Mouse (Mus musculus) gonadal fat pad, adult 2 months (tissue): Measurements from ENCODE around the gene Zzef1. TPM values are rescaled to one million over a fixed set of nuclear protein-coding genes. Genes with fewer than 3 reads are reported as not detected.

Experiments
- DNase-seq: peaks from one replicate; pipeline ENCODE4 v3.0.0-alpha.2; 2012; ENCODE audit warnings: low read depth
- polyA plus RNA-seq: library from polyadenylated mRNA; depleted of rRNA; stranded (reverse); fragments of >200 nt; gene quantifications from 2 replicates; pipeline ENCODE4 v1.2.3, GENCODE M21; 2012; rRNA removed

Zzef1 gene
- polyA plus RNA-seq, 1 experiment, result 19.7 TPM

DNA sequence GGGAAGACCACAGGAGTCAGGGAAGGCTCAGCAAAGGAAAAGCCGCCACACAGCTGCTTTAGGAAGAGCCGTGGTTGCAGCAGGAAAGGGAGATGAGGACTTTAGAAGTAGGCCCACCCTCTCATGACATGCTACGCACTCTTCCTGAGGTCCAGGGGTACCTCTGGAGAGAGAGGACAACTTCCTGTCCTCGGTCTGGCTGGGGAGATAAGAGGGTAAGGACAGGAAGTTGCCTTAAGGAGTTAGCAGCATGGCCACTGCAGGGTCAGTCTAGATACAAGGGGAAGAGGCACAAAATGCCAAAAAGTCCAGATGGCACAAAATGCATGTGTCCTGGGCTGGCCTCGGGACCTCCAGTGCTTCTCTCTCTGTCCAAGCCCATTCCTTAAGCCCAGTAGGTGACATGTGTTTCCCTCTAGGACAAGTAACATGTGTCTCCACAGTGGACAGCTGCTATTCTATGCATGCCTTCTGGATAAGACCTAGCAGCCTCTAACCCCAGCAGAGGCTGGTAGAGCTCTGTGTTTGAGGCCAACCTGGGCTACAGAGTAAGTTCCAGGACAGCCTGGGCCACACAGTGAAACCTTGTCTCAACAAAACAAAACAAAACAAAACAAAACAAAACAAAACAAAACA lies 159.4 kb downstream of the Zzef1 start:
- DNase-seq, result no peak

DNA sequence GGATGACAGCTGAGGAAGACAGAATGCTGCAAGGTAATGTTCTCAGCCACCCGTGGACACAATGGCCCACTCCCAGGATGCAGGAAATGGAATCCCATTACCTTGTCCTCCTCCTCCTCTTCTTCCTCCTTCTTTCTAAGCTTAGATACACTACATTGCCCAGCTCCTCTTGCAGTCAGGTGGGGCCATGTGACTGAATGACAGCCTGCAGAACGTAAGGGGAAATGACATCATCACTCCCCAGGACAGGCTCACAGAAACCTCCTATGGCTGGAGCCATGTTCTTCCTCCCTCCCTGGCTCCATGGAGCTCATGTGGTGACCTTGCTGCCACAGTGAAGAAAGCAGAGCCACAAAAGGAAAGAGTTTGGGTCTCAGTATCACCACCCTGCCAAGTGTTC lies 161.3 kb downstream of the Zzef1 start:
- DNase-seq, result no peak

DNA sequence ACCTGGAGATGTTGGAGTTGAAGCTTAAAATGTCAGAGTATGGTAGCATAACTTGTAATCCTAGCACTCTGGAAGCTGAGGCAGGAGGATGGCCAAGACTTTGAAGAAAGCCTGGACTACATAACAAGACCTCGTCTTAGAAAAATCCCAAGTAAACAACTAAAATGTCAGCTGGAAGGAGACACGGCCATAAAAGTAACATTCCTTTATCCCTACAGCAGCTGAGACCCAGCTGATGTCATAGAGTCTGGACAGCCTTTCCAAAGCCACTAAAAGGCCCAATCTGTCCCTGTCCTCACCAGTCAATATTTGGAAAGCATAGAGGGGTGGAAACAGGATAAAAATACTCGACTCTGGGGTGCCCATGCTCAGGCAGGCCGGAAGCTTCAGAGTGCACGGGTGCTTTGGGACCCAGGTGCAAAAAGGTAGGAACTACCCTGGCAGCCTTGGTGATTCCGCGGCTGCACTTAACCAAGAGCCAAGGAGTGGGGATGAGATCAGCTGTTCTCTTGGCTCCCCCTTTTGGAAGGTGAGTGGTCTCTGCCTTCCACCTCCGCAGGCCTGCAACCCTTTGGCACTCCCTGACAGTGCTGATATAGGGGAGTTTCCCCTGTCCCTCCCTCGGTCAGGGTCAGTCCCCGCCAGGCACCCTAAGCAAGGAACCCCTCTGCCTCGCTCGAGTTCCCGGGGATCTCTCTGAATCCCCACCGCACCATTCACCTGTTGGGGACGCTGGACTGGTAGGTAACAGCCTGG lies 164.1 kb downstream of the Zzef1 start:
- no peak for DNase-seq

DNA sequence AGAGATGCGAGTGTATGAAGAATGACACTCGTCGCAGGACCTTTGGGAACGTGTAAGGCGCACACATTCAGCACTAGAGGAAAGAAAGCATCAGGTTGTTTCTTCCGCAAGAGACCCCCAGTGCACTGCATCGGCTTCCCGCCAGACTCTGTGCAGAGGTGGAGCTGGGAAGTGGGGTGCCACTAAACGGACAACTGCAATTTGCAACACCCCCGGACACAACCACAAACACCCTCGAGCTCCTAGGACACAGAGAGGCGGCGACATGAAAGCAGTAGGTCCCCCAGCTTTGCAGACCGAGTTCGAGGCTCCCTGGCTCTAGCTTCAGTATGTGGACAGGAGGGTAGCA lies 164.7 kb downstream of the Zzef1 start:
- no peak for DNase-seq

DNA sequence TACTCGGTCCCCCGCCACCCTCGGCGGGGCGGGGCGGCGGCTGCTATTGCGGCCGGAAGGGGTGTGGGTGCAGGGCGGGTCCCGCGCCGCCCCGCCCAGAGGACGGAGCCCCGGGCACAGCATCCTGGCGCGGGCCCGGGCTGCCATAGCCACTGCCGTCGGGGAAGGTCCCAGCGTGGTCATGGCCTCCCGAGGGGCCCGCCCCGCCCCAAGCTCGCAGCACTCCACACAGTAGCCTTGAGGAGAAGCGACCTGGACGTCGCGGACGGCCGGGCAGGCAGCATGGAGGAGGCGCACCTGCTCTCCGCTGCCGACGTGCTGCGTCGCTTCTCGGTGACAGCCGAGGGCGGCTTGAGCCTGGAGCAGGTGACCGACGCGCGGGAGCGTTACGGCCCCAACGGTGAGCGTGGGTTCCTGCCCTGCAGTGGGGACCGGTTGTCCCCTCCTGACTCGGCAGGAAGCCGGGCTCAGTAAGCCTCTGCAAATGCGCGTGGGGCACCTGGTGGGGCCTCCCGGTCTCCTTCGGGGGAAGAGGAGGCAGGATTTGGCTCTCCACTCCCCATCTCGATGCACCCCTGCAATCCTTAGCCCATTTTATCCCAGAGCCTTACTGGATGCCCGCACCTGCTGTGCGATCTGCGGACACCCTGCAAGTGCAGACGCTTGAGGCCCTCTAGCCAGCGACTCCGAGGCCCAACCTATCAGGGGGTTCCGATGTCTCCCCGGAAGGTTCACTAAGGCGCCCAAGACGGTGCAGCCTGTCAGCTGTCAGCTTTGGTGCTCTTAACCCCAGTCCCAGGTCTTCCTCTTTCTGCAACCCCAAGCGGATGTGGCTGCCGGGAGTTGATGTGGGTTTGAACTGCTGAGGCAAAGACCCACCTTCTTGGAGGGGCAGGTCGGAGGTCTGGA lies 165.3 kb downstream of the Zzef1 start, which contains the start of gene Atp2a3:
Gene Atp2a3 (plus strand): TSS at position 98 of the 909 bp plus-strand sequence.
- no peak for DNase-seq

DNA sequence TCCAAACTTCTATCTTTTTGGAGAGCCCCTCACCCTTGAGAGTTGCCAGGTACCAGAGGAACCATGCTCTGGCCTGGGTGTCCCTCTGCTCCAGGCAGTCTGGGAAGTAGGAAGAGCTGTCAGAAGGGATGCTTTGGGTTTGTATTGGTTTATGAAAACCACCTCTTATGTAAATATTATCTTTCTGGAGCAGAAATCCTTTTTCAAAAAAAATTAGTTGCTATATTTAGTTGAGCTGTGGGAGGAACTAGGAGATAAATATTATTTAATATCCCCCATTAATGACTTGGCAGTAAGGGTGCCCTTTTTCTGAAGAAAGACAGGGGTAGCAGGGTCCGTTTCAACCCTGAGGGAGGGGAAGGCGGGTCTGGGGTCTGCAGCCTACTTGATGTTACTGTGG lies 166.4 kb downstream of the Zzef1 start:
- DNase-seq, result no peak

DNA sequence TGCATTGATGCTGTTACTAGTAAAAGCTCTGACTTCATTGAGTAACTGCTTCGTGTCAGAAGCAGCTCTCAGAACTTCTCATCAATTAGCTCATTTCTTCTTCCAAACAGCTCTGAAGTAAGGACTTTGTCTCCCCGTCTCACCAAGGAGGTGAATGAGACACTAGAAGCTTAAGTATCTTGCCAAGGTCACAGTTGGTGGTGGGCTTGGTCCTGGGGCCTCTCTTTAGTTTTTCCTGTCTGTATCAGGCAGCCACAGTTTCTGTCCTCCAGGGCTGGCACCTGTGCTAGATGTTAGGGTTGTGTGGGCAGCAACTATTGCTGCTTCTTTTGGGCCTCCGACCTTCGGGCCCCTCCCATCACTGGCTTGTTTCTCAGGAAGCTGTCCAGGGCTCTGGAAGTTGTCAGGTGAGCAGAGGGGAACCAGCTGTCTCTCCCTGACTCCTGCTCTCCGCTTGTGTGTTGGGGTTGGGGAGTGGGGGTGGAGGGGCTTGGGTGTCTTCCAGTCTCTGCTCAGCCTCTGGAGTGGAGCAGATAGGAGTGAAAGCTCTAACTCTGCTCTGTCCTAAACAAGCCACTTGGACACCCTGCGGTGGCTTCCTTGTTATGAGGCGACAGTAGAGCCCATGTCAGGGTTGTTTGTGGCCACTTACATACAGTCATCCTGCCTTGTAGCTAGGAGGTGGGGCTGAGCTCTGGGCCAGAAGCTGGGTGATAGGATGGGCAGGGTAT lies 167.2 kb downstream of the Zzef1 start:
- no peak for DNase-seq

DNA sequence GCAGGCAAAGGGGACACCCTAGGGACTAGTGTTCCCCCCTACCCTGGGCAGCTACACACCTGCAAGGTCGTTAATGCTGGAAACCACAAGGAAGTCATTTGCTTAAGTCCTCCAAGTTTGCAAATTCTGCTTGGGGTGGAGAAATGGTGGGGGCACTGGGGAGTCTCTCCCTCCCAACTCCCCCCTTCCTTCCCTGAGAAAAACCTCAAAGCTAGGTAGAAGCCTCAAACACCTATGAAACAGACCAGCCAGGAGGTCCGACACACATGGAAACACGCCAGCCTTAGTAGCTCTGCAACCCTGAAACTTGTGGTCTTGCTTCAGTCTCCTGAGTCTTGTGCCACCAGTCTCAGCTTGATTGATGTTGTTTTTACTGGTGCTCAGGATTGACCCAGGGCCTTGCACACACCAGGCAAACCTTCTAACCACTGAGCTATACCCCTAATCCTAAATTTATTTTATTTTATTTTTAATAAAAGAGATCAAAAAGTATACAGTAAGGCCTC lies 167.8 kb downstream of the Zzef1 start:
- DNase-seq, result no peak

DNA sequence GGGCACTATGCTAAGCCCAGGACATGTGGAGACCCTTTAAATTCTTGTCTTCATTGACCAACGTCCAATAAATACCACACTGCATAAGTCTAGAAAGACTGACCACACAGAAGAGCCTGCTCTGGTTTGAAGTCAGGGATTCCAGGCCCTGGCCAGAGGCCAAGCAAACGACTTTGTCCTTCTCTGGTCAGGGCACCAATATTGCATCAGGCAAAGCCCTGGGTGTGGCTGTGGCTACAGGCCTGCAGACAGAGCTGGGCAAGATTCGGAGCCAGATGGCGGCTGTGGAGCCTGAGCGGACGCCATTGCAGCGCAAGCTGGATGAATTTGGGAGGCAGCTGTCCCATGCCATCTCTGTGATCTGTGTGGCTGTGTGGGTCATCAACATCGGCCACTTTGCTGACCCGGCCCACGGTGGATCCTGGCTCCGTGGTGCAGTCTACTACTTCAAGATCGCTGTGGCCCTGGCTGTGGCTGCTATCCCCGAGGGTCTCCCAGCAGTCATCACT lies 179.0 kb downstream of the Zzef1 start:
- DNase-seq, result no peak

Other genes with a start within 250 kb of the Zzef1 start
- gene Spns3, start 245.7 kb upstream of the Zzef1 start, polyA plus RNA-seq, result 1.0 and 2.5 TPM in 2 replicates
- gene Ube2g1, start 188.9 kb upstream of the Zzef1 start, polyA plus RNA-seq, result 7.7 and 9.8 TPM in 2 replicates
- gene Ankfy1, start 106.2 kb upstream of the Zzef1 start, polyA plus RNA-seq, result 29.5 and 30.8 TPM in 2 replicates
- 8.2 and 8.4 TPM in 2 replicates for gene Cyb5d2, start 84 bp upstream of the Zzef1 start, polyA plus RNA-seq
- 22.5 and 46.2 TPM in 2 replicates for gene Atp2a3, start 164.9 kb downstream of the Zzef1 start, polyA plus RNA-seq
- 18.8 and 30.3 TPM in 2 replicates for gene P2rx1, start 202.9 kb downstream of the Zzef1 start, polyA plus RNA-seq
- 6.5 and 6.8 TPM in 2 replicates for gene Camkk1, start 222.8 kb downstream of the Zzef1 start, polyA plus RNA-seq